Comparison of ENCODE assay signal across 8 mouse cellular contexts in genomic region chr11:106387791-106388216, GRCm38 (mm10). TPM values are rescaled to one million over a fixed set of nuclear protein-coding genes. Genes with fewer than 3 reads are reported as not detected.
DNase-seq lines count a peak whose midpoint lies in the region; ATAC-seq lines count a peak whose summit lies in the region.

Gene Icam2, minus strand, starts transcription at chr11:106388075.

- peaks cover 20% of the 10 kb centered on the region for H3K4me1 ChIP-seq in brown adipose tissue, adult 24 weeks (ENCODE audit: control insufficient read depth, insufficient read depth, insufficient read length, low read length)
- H3K4me1 ChIP-seq in lung, embryonic 15.5 days: peaks cover 22% of the 10 kb centered on the region; the same call in 1 of the 2 replicates

- H3K9ac ChIP-seq in lung, embryonic 15.5 days: no peak within 1 kb of the TSS

- no peaks in the 10 kb centered on the region for H3K9me3 ChIP-seq in lung, embryonic 15.5 days

- DNase-seq in gastrocnemius, postnatal 10 days: no peak
- DNase-seq in gastrocnemius, adult 18-20 months (ENCODE audit: low spot score): no peak
- DNase-seq in heart, postnatal 36 days: no peak
- DNase-seq in spleen, postnatal 36 days (ENCODE audit: low spot score in 2 of 2): peak; percentile 79 to 83
- no peak for DNase-seq in embryo, embryonic 9.5 days (ENCODE audit: extremely low spot score)
- no peak for DNase-seq in frontal cortex, postnatal 25 days (ENCODE audit: low spot score in 2 of 2)

- no peaks in the 10 kb centered on the region for H3K27me3 ChIP-seq in lung, embryonic 15.5 days

- WGBS in lung, embryonic 15.5 days: 69% methylated on average over 6 of the region's 6 CpGs

- intact Hi-C loops in heart, postnatal 36 days (cut with DNase I): no loop called here

- no peaks in the 10 kb centered on the region for H3K36me3 ChIP-seq in lung, embryonic 15.5 days

- peak within 1 kb of the TSS; percentile 6 for H3K4me3 ChIP-seq in brown adipose tissue, adult 24 weeks (ENCODE audit: insufficient read depth, low read depth, low read length)
- H3K4me3 ChIP-seq in lung, embryonic 15.5 days: no peak within 1 kb of the TSS

- no peak for ATAC-seq in lung, embryonic 15.5 days (ENCODE audit: borderline replicate concordance, extremely low read depth, low FRiP score, low TSS enrichment)

- H3K27ac ChIP-seq in brown adipose tissue, adult 24 weeks (replicated peaks; ENCODE audit: low read depth, low read length): peak within 1 kb of the TSS; percentile 67
- H3K27ac ChIP-seq in lung, embryonic 15.5 days: no peak within 1 kb of the TSS

- H3K4me2 ChIP-seq in lung, embryonic 15.5 days: no peak within 1 kb of the TSS

RNA-seq across cellular contexts. Expression of gene Icam2, which starts in this region (rescaled TPM):
- 10 to 100 TPM; 13.3 to 18.6 TPM for total RNA-seq in gastrocnemius, postnatal 10 days (2021)
- total RNA-seq in gastrocnemius, adult 18-20 months (2021): 1 to 10 TPM; 3.3 to 7.8 TPM
- 12.9 and 21.2 TPM in 2 replicates for polyA plus RNA-seq in brown adipose tissue, adult 24 weeks (2012; ENCODE audit: insufficient read depth, insufficient read length, missing spikeins)
- total RNA-seq in heart, postnatal 36 days (2021): 10 to 100 TPM; 30.3 to 34.9 TPM
- polyA plus RNA-seq in lung, embryonic 15.5 days (2015; fragmentation: Nextera tagmentation; extraction: Ambion mirVana): 93.5 and 99.2 TPM in 2 replicates

Comparison
In these comparisons a context has a peak if more than half of its experiments do, and no peak if none do; other contexts are left out.
1. DNase-seq: peak in spleen, postnatal 36 days (2 of 2); none in gastrocnemius, postnatal 10 days (single experiment), gastrocnemius, adult 18-20 months (single experiment), heart, postnatal 36 days (0 of 2), embryo, embryonic 9.5 days (single experiment) and frontal cortex, postnatal 25 days (0 of 2).